Mouse (Mus musculus) testis, adult 2 months (tissue): ENCODE measurements at regions not wholly inside any gene's neighbourhood (a gene's known extent, or its start where the extent isn't known, plus 50 kb on each side); places are given as distances from the start of the nearest gene placed in this dataset.

Experiments
- H3K27ac ChIP-seq: fragments of 200-500 bp; 2 replicates; pipeline ENCODE4 v1.5.1; 2012; ENCODE audit warnings: low read depth, low read length; ENCODE audit not compliant: control insufficient read depth, insufficient read depth
- H3K27me3 ChIP-seq: fragments of 200-500 bp; 2 replicates; pipeline ENCODE4 v1.6.1; 2012; ENCODE audit warnings: mild to moderate bottlenecking, low read length, moderate library complexity; ENCODE audit not compliant: control insufficient read depth, insufficient read depth
- H3K36me3 ChIP-seq: fragments of 200-500 bp; 2 replicates; pipeline ENCODE4 v1.6.1; 2012; ENCODE audit warnings: mild to moderate bottlenecking, low read length; ENCODE audit not compliant: control insufficient read depth, insufficient read depth
- H3K4me1 ChIP-seq: fragments of 200-500 bp; 2 replicates; pipeline ENCODE4 v1.6.1; 2012; ENCODE audit warnings: low read length; ENCODE audit not compliant: control insufficient read depth, insufficient read depth
- H3K4me3 ChIP-seq: fragments of 200-500 bp; 2 replicates; pipeline ENCODE4 v1.5.1; 2012; ENCODE audit warnings: low read depth, mild to moderate bottlenecking, low read length, moderate library complexity, mixed read lengths; ENCODE audit not compliant: control insufficient read depth
- CTCF ChIP-seq: fragments of 200-500 bp; IDR thresholded peaks from 2 replicates; pipeline ENCODE4 v1.5.1; 2012; ENCODE audit warnings: low read depth, mild to moderate bottlenecking, inconsistent platforms, low read length, moderate library complexity; ENCODE audit not compliant: control insufficient read depth, insufficient read depth, insufficient replicate concordance
- POLR2A ChIP-seq: fragments of 200-500 bp; IDR thresholded peaks from 2 replicates; pipeline ENCODE4 v1.6.1; 2012; ENCODE audit warnings: low read depth, mild to moderate bottlenecking, inconsistent platforms, low read length, moderate library complexity; ENCODE audit not compliant: control insufficient read depth

GRCm38 (mm10) chr12:107572586-107572985, 84.2 kb downstream of the 3110018I06Rik start:
- H3K4me3 ChIP-seq = no peak overlapping the region
- no peaks in the 10 kb centered on the region for H3K36me3 ChIP-seq
- H3K27ac ChIP-seq = no peak overlapping the region
- H3K27me3 ChIP-seq = no peaks in the 10 kb centered on the region
- H3K4me1 ChIP-seq = no peaks in the 10 kb centered on the region
- TF ChIP-seq CTCF (no peak), POLR2A (no peak)

DNA sequence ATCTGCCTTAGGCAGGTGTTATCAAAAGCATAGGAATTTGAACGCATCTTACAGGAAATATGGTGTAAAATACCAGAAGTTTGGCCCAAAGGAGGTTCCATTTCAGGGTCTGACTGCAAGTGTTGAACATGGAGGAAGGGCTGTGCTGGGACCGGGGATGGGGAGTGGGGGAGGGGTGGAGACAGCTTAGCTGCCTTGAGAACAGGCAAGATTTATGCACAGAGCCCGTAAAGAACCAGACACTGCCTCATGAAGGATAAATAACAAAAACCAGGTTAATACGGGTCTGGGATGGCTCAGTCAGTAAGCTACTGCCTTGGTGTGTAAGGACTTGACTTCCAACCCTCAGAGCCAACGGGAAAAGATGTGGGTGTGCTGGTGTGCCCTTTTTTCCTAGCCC, 91.1 kb downstream of the 3110018I06Rik start:
- TF ChIP-seq POLR2A (no peak), CTCF (no peak)
- H3K4me1 ChIP-seq = no peaks in the 10 kb centered on the region
- no peak overlapping the region for H3K27ac ChIP-seq
- no peak overlapping the region for H3K4me3 ChIP-seq
- no peaks in the 10 kb centered on the region for H3K36me3 ChIP-seq
- no peaks in the 10 kb centered on the region for H3K27me3 ChIP-seq

DNA sequence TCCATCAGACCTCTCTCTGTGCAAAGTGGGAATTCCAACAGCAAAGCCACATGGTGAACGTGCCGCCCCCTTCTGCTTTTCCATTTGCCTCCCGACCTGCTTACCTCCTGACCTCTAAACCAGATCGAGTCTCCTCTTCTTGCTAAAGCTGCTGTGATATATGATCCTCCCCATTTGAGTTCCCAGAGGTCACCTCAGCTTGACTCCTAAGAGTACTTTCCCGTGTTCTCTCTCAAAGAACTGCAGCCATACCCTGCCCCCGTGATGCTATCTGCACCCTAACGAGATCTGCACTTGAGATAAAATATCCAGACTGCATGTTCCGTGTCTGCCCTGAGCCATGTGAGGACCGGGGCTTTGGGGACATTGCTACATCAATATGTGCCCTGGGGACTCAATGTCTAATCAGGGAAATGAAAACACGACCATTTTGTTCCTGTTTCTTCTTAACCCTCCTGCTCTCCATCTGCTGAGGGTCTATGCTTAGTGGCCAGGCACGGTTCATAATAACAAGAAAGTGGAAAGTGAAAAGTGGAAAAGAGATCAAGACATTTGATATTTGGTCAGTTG, 94.8 kb downstream of the 3110018I06Rik start:
- Histone ChIP-seq H3K4me1 (no peaks in the 10 kb centered on the region), H3K4me3 (no peak overlapping the region), H3K36me3 (no peaks in the 10 kb centered on the region), H3K27me3 (no peaks in the 10 kb centered on the region), H3K27ac (no peak overlapping the region)
- TF ChIP-seq POLR2A = no peak
- TF ChIP-seq CTCF = no peak

DNA sequence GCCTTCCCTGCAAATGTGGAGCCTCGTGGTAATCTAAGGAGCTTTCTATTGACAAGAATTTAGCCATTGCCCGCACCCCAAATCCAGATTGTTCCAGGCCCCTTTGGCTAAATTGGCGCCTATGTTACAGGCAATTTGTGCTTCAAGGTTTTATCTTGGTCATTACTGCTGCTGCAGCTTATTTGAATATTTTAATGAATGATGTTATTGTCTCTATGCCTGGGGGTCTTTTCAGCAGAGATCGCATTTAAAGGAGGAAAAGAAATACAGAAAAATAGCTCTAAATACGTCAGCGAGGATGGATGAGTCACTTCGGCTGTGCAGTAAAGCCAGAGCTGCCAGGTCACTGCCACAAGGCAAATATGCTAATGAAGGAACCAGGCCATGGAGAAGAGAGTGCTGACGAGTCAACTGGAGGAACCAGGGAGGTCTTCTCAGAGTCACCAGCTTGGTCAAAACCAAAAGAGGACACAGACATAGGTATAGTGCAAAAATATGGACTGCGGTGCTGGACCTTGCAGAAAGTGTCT, 97.3 kb downstream of the 3110018I06Rik start:
- no peak overlapping the region for H3K27ac ChIP-seq

DNA sequence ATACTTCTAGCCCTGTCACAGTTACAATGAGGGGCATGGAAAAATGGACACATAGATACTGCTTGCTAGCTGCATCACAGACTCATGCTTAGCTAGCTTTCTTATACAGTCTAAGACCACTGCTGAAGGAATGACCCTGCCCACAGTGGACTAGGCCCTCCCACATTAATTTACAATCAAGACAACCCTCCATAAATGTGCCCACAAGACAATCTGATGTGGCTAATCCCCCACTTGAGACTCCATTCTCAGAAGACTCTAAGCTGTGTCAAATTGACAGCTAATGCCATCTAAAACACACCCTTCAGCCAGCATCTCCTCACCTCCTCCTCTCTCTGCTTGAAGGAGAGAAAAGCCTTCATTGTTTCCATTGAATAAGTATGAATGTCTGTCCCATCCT, 107.8 kb downstream of the 3110018I06Rik start:
- Histone ChIP-seq H3K27ac (no peak overlapping the region), H3K27me3 (no peaks in the 10 kb centered on the region), H3K36me3 (no peaks in the 10 kb centered on the region), H3K4me1 (no peaks in the 10 kb centered on the region), H3K4me3 (no peak overlapping the region)
- TF ChIP-seq CTCF = no peak
- TF ChIP-seq POLR2A = no peak

More for the DNA sequence above, 97.3 kb downstream of the 3110018I06Rik start:
- Histone ChIP-seq H3K4me3 (no peak overlapping the region), H3K4me1 (no peaks in the 10 kb centered on the region), H3K36me3 (no peaks in the 10 kb centered on the region), H3K27me3 (no peaks in the 10 kb centered on the region)
- TF ChIP-seq CTCF (no peak), POLR2A (no peak)

GRCm38 (mm10) chr12:107600576-107600975, 112.1 kb downstream of the 3110018I06Rik start:
- Histone ChIP-seq H3K36me3 (no peaks in the 10 kb centered on the region), H3K4me3 (no peak overlapping the region), H3K27me3 (no peaks in the 10 kb centered on the region), H3K27ac (no peak overlapping the region), H3K4me1 (no peaks in the 10 kb centered on the region)
- TF ChIP-seq CTCF (no peak), POLR2A (no peak)

GRCm38 (mm10) chr12:107608966-107609365, 120.5 kb downstream of the 3110018I06Rik start:
- H3K27ac ChIP-seq = no peak overlapping the region
- H3K4me1 ChIP-seq = no peaks in the 10 kb centered on the region
- no peak overlapping the region for H3K4me3 ChIP-seq
- H3K36me3 ChIP-seq = no peaks in the 10 kb centered on the region
- no peaks in the 10 kb centered on the region for H3K27me3 ChIP-seq
- no peak for TF ChIP-seq POLR2A
- TF ChIP-seq CTCF = no peak
